Mouse (Mus musculus) frontal cortex, postnatal 36 days (tissue): ENCODE results near the gene Ccdc87.
"Not testable (repeated sequence)": the region's sequence is repeated elsewhere in the genome, so short reads cannot be mapped to it uniquely, and the experiment has no call there.

ENCODE experiments used
- DNase-seq, 2 experiments: peaks; one replicate each; pipeline ENCODE4 v3.0.0; 2022; ENCODE audit warnings: low spot score in 2 of 2

Gene Ccdc87

DNA sequence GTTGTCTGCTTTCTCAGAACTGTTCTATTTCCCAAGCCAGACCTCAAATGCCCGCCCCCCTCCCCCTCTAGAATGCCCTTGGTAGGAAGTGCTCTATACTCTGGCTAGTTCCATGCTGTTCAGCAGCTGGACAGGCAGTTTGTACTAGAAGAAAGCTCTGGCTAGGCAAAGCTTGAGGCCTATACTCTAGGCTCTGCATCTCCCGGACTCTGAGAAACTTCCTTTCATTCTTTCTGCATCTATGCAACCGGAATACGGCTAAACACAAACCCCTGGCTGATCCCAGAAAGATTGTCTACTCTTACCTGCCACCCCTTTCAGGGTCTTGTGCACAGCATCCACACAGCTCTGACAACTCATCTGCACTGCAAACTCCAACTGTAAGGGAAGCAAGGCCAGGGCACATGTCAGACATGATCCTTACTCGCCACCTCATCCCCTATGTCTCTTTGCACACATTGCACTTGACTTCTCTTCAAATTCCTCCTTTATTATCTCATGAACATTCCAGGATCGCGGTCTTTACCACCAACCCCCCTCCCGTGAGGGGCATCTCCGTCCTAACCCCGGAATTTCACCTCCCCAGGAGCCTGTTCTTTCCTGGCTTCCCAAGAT lies 533 bp upstream of the Ccdc87 start:
- no peak for DNase-seq

DNA sequence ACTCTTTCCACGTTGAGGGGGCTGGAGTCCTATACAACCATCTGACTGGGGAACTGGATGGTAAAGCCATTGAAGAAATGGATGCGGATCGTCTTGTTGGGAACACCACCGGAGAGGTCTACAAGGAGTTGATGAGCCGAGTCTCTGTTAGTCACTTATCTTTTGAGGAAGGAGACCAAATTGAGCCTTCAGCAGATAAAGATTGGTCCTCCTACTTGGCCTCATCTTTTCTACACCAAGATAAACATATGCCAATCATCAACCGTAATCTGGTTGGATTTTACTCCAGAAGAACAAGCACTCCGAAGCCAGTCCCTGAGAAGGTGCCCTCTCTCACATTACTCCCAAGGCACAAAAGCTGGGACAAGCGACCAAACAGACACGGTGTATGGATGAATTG lies 1.7 kb downstream of the Ccdc87 start:
- no peak for DNase-seq

DNA sequence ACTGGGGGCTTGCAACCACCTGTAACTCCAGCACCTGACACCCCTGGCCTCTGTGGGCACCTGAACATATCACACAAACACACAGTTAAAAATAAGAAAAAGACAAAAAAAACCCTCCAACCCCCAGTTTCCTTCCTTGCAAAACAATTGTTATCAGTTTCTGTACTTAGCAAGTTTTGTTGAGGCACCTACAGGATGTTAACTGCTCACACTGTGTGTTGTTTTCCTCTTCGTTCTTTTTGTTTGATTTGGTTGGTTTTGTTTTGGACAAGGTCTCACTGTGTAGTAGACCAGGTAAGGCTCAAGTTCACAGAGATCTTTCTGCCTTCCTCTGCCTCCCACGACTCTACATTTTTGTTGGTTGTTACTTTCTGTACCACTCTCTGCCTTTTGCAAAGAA lies 3.4 kb downstream of the Ccdc87 start:
- DNase-seq: no peak

DNA sequence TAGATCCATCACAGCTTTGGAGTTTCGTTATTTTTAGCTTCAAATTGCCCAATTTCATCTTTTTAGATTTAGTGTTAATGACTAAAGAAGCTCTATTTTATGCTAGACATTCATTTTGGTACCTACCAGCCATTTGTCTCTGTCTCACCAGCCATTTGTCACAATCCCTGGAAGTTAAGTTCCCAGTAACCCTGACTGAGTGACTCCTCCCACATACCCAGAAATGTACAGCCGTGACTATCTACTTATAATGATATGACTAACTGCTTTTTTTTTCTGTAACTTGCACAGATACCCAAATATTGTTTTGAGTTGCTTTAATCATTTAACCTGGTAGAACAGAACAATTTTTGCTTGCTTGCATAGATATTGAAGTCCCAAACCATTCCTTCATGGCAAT lies 6.7 kb downstream of the Ccdc87 start:
- DNase-seq: no peak

DNA sequence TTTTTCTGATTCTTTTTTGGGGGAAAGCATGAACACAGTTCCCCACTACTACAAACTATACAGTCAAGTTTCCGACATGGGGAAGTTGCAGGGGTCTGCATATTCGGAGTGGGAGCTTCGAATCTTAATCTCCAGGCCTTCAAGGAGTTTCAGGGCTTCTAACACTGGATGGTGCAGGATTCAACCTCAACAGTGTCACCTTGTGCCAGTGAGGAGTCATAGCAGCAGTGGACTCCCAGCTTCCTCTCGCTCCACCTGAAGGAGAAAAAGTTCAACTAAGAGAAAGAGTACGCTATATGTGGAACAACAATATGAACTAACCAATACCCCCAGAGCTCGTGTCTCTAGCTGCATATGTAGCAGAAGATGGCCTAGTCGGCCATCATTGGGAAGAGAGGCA lies 8.3 kb downstream of the Ccdc87 start:
- DNase-seq: peak in 1 of 2 experiments; percentile 19

DNA sequence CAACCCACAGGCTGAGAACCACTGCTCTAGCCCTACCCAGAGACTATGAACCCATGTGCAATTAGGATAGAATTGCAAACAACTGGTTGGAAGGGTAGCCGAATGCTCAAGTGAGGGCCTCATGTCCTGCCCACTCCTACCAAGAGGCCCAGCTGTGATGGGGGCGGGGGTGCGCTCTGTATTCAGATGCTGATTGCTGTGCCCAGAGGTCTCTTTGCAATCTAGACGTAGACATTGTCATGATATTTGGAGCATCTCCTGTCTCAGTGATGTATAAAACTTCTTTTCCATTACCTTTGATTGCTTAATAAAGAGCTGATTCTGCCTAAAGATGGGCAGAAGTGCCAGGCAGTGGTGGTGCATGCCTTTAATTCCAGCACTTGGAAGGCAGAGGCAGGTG lies 10.6 kb downstream of the Ccdc87 start:
- DNase-seq: no peak

DNA sequence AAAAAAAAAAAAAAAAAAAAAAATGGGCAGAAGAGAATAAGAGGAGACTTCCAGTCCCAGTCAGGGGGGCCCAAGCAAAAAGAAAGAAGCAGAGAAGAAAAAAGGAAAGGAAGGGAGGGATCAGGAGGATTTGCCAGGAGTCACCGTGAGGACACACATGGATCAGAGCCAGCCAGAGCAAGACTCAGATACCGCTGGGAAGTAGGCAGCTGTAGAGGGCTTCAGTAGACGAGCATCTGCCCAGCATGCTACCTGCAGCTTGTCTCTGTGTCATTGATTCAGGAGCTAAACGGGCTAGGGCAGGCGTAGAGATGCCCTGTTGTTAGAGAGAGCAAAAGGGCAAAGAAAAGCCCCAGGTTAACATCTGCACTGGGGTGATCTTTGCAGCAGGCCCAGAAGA lies 11.1 kb downstream of the Ccdc87 start:
- DNase-seq: no peak

DNA sequence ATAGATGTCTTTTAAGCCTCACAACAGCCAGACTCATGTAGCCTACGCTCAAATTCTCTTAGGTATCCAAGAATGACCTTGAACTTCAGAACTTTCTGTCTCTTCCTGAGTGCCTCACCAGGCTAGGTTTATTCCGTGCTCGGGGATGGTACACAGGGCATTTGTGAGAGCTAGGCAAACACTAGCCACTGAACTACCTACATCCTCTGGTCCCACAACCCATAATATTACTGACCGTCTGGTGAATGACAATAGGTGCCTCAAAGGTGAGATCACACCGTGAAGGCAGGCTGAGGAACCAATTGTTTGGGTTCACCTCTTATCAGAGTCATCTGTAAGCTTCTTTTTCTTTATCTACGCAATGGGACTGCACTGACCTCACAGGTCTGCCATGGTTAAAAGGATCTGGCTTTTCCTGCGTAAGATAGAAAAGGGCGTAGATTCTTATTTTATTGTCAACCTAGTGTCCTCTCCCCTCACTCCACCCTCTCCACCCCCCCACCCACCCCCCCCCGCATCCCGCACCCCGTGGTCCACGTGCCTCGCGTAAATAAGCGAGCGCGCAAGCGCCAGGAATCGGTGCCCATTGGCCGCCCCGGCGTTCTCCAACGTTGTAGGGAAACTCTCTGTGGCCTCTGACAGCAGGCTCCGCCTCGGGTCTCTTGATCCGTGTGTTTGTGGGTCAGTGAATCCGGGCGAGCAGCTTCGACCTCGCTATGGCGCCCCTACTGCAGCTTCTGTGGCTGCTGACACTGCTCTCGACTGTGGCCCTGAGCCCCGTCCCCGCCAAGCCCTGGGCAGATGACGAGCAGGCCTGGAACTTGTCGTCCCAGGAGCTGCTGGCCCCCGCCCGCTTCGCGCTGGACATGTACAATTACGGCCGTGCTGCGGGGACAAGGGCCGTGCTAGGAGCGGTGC lies 15.6 kb downstream of the Ccdc87 start, which contains the start of gene Ctsf:
Gene Ctsf (plus strand): TSS at position 579 of the 918 bp plus-strand sequence.
- peak; percentile 88 to 92 for DNase-seq

DNA sequence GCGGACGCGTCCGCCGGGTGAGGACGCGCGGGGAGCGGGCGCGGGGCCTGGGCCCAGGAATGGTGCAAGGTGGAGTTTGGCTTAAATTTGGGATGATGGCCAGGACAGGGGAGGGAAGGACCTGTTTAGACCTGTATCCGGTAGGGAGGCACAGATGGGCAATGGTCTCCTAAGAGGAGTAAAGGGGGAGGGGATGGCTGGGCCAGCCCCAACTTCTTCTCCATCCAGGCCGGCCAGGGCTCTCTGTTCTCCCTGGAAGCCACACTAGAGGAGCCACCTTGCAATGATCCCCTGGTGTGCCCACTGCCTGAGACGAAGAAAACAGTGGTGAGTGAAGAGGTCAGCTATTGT lies 16.3 kb downstream of the Ccdc87 start:
- no peak for DNase-seq

DNA sequence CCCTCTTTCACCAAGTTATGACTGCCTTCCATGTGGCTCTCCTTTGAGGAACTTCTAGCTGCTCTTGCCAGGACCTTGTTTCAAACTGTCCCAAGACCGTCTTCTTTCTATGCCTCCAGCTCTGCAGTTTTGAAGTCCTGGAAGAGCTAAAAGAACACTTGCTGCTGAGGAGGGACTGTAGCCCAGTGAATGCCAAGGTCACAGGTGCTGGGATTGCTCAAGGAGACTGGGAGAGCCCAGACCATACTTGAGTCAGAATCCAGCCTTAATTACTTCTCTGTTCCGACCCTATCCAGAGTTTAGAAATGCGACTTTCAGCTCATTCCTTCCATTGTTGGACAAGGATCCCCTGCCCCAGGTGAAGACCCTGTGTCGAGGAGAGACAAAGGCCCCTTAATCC lies 16.8 kb downstream of the Ccdc87 start:
- no peak for DNase-seq

DNA sequence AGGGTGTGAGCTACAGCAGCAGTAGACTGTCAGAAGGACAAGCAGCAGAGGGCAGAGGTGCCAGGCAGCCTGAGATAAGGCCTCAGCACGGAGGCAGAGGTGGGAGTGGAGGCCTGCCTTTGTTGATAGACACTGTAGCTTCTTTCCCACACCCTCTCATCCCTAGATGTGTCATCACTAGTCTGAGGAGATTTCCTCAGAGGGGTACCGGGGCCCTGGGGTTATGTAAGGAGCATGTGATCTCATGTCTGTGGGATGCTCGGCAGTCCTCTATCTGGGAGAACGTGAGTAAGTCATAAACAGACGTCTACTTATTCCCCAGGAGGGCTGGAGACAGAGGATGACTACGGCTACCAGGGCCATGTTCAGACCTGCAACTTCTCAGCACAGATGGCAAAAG lies 19.9 kb downstream of the Ccdc87 start:
- no peak for DNase-seq

DNA sequence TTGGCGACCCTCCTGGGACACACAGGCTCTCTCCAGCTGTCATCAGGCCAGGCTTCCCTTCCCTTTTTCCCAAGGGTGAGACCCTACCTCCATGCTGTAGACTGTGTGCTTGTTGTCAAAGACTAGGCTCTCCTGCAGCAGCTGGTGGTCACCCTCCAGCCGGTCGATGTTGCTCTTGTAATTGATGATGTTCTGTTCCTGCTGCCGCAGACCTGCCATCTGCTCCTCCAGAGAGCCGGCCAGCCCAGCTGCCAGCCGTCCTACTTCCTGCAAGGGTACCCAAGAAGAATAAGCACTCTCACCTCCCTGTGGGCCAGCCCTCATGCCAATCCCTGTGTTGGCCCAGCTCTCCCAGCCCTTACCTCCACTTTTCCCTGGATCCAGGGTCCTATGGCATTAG lies 23.9 kb downstream of the Ccdc87 start:
- no peak for DNase-seq

DNA sequence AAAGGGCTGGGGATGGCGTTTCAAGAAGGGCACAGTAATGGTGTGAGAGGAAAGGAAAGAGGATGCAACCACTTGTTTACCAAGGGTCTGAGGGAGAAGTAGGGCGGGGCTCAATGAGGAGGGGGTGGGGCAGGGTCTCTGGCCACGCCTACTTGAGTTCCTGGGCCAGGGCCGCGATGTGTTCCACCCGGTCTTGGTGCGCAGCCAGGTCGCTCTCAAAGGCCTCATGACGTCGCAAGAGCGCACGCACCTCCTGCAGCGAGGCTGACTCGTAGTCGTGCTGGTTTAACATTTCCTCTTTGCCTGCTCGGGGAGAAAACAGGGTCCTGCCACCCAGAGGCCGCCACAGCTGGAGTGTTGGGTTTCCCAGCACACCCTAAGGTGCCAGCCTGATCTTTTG lies 26.0 kb downstream of the Ccdc87 start:
- DNase-seq: no peak

DNA sequence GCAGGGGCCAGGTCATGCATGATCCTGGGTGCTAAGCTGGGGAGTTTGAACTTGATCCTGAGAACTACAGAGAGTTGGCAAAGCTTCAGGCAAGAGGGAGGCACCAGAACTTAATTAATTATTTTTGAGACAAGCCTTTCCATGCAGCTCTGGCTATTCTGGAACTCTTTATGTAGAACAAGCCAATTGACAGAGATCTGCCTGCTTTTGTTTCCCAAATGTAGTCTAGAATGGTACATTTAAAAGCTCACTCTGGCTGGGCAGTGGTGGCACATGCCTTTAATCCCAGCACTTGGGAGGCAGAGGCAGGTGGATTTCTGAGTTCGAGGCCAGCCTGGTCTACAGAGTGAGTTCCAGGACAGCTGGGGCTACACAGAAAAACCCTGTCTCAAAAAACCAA lies 35.4 kb downstream of the Ccdc87 start:
- DNase-seq: not testable (repeated sequence)

DNA sequence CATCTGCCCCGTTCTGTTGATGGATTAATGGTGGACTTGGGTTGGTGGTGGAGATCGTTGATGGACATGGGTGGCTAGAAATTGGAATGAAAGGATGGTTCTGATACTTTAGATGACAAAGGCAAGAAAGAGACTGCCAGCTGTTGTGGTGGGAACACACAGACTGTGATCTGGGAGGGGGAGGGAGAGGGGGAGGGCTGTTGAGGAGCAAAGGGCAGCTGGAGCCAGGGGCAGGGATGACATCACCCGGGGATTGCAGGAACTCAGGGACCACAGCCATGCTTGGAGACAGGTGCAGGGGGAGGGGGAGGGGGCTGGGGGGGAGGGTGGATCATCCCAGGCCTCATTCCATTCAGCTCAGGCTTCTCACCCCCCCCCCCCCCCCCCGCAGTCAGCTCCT lies 37.1 kb downstream of the Ccdc87 start:
- DNase-seq: no peak

DNA sequence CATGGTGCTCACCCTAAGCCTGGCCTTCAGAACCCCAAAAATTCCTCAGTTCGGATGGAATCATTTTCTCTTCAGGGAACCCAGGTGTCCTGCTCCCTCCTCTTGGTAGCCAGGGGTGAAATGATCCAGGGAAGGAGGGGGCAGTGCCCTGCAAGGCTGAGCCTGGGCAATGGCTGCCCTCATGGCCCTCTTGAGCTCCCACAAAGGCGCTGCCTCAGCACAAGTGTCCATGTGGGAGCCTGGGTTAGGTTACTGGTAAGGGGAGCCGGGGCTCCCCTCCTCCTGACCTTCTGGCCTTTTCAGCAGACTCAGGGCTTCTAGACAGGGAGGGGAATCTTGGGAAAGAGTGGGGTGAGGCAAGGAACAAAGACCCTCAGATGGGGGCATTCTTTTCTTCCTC lies 37.6 kb downstream of the Ccdc87 start:
- DNase-seq: no peak

DNA sequence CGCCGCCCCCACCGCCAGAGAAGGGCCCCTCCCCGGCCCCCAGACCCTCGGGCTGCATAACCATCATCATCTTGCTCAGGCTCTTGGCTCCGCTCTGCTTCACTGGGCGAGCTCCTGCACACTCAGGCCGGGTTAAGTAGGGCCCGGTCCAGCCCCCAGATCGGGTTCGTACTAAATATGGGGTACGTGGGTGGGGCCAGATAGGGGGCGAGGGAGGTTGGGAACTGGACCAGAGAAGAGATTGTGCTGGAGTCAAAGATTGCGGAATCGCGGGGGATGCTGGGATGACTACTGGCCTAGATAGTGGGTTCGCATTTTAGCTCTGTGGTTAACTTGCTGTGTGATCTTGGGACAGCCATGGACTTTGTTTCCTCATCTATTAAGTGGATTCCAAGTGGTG lies 38.6 kb downstream of the Ccdc87 start, which contains the start of gene Actn3:
Gene Actn3 (minus strand): TSS at position 125 of the 400 bp plus-strand sequence.
- no peak for DNase-seq

DNA sequence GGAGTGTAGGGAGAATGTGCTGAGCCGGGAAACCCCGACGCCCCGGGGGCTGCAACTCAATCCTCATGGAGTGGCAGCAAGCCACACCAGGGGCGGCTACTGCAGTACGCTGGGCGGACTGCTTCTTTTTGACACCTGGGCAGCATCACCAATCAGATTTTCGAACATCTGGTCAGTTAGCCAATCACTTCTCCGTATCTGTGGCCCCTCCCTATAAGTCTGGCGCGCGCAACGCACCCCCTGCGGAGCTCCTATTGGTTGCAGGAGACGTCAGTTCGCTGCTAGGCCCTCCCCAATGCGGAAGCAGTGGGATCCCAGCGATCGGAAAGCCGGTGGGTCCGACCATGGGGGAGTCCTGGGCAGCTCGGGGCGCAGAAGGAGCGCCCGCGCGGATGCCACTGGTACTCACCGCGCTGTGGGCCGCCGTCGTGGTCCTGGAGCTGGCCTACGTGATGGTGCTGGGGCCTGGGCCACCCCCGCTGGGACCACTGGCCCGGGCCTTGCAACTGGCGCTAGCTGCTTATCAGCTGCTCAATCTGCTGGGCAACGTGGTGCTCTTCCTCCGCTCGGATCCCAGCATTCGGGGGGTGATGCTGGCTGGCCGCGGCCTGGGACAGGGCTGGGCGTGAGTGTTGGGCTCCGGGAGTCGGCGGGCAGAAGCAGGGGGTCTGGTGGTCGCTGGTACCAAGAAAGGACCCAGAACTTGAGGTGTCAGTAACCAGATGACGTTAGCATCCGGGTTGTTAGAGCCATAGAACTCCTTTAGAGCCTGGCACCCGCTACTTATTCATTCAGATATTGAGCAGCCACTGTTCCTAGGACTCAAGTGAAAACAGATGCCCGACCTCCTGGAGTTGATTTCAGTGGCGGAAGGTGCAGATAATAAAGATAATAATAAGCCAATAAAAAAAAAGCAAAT lies 39.5 kb downstream of the Ccdc87 start, which contains the start of gene Zdhhc24:
Gene Zdhhc24 (plus strand): TSS at position 264 of the 919 bp plus-strand sequence.
- peak; percentile 97 to 98 for DNase-seq

DNA sequence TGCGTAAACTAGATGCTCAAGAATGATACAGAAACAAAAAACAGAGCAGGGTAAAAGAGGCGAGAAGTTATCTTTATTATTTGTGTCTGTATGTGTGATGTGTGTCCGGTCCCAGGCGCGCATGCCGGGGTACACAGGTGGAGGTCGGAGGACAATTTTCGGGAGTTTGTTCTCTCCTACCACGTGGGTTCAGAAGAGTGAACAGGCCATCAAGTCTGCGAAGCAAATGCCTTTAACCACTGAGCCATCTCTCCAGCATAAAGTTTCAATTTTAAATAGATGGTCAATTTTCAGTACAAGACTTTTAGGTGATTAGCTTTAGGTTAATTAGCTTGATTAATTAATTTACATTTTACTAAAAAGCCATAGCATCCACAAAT lies 40.1 kb downstream of the Ccdc87 start:
- no peak for DNase-seq

DNA sequence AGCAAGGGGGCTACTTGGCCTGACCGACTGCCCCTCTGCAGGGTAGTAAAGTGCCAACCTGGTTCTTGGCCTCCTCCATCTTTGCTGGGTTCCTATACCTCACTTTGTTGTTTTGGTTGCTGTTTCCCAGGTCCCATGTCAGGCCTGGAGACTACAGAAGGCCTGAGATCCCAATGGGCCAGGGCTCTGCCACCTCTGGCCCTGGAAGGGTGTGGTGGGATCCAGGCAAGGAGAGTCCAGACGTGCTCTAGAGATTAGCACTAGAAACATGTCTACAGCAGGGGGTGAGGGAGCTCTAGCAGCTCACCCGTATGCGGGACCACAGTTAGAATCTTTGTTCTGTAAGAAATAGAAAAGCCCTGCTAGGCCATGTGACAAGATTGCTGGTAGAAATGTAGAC lies 44.8 kb downstream of the Ccdc87 start:
- no peak for DNase-seq

DNA sequence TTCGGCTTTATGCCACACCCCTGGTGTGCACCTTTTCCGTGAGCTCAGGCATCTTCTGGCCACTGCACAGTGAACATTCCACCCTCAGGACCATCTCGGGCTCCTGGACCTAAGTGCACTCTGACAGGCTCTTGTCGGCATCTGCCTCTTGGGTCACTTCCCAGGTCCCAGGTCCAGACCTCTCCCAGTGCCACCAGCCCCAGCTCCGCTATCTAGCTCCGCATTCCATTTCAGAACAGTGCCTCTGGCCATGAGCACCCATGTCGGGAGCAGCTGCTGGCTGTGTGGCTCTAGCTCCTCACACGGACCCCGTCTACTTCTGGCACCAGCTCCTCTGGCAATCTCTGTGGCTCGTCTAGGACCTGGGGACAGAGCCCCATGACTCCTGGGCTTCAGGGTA lies 50.6 kb downstream of the Ccdc87 start:
- no peak for DNase-seq

DNA sequence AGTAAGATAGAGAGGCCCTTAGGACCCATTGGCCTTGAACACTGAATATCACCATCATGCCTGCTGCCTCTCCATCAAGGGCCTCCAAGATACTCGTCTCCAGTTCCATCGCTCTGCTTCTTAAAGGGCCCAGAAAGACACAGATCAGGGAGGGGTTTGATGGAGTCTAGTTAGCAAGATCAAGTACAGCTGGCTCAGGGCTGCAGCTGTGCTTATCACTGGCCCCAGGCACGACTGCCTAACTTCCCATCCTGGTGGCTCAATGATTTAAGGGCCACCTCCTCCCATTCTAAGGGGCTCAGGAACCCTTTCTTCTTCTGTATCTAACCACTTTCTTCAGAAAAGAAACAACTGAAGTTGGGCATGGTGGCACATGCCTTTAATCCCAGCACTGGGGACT lies 52.6 kb downstream of the Ccdc87 start:
- DNase-seq: no peak
